Mouse (Mus musculus): ENCODE results near the gene Eif3l.
"Not testable (repeated sequence)": the region's sequence is repeated elsewhere in the genome, so short reads cannot be mapped to it uniquely, and the experiment has no call there.

The Eif3l gene

GRCm38 (mm10) chr15:79074913-79075532, at the start of gene Eif3l:
Gene Eif3l (plus strand): TSS chr15:79075179.
- DNase-seq (ENCODE audit: low read depth, low spot score): peak; percentile 95

DNA sequence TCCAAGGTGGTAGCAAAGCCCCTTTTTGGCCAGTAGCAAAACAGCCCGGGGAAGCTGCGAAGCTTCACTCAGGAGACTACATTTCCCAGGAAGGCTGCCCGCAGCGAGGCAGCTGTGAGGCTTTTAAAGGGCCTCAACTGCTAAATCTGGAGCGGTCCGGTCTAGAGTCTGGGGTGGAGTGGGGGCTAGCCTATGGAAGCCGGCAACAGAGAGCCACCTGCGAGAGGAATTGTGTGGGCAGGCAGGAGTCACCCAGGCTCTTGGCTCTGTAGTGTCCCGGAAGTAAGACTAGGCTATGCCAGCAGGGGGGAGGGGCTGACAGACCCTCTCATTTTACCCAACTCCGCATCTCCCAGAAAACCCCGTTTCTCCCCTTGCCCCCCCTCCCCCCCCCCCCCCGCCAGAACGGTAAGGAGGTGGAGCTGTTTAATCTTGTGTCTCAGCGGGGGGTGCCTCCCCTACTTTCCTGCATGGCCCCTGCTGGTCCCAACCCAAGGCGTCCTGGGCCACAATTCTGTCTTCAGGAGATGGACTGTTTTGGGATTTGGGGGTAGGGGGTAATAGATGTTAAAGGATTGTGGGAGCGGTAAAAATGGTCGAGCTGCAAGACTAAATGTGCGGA, 49.2 kb upstream of the Eif3l start:
- DNase-seq (ENCODE audit: low read depth, low spot score): peak; percentile 43

DNA sequence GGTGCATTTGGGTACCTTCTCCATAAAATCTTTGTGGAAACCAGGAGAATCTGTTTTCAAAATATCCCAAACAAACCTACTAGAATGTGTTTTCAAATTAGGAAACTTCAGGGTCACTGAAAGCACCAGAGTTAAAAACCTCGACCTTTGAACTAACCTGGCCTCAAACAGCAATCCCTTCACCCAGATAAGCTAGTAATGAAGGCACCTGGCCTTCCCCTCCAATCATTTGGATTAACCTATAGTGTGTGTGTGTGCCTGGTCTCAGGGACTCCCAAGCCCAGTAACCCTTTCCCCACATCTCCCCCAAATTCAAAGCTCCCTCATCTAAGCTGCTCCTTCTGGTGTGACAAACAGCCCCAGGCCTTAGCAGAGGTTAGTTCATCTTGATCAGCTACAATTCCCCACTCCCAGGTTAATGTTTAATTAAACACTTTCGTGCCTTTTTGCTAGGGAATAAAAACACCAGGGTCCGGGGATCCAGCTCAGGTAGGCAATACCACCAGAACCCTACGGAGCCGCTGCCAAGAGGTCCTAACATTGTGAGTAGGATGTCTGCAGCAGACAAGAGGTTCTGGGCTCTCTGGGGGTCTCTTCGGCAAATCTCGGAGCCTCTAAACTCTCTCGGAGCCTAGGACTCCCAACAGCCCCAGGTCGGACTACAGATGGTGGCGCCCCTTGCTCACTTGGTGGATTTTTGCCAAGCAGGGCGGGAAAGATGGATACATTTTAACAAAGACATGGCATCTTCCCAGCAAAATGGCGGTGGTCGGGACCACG, 48.3 kb upstream of the Eif3l start:
- DNase-seq (ENCODE audit: low read depth, low spot score): no peak

GRCm38 (mm10) chr15:79027291-79028205, 47.4 kb upstream of the Eif3l start:
- no peak for DNase-seq (ENCODE audit: low read depth, low spot score)

DNA sequence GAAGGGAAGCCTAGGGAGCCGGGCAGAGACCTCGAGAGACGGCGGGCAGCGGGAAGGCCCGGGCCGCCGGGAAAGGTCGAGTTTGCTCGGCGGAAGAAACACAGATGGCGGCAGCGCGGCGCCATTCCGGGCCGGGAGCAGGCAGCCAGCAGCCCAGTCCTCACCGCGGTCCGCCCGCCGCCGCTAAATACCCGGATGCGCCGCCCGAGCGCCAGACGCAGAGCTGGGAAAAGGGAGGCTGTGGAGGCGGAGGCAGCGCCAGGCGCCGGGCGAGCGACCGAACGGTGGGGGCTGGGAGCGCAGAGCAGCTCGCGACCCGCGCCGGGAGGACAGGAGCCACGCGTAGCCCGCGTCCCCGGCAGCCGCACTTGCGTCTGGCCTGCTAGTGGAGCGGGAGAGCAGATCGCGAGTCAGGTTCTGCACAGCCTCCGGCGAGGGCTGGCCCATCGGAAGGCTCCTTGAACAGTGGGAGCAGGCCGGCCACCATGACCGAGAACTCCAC, 46.7 kb upstream of the Eif3l start, which contains the start of gene H1f0:
TSS of gene H1f0 (plus strand) at position 214 of the 502 bp plus-strand sequence.
- peak; percentile 96 for DNase-seq (ENCODE audit: low read depth, low spot score)

- no peak for DNase-seq (ENCODE audit: low read depth, low spot score)
These were observed 46.0 kb upstream of the Eif3l start for GRCm38 (mm10) chr15:79028823-79029484.

GRCm38 (mm10) chr15:79029519-79030241, 45.3 kb upstream of the Eif3l start:
- no peak for DNase-seq (ENCODE audit: low read depth, low spot score)

DNA sequence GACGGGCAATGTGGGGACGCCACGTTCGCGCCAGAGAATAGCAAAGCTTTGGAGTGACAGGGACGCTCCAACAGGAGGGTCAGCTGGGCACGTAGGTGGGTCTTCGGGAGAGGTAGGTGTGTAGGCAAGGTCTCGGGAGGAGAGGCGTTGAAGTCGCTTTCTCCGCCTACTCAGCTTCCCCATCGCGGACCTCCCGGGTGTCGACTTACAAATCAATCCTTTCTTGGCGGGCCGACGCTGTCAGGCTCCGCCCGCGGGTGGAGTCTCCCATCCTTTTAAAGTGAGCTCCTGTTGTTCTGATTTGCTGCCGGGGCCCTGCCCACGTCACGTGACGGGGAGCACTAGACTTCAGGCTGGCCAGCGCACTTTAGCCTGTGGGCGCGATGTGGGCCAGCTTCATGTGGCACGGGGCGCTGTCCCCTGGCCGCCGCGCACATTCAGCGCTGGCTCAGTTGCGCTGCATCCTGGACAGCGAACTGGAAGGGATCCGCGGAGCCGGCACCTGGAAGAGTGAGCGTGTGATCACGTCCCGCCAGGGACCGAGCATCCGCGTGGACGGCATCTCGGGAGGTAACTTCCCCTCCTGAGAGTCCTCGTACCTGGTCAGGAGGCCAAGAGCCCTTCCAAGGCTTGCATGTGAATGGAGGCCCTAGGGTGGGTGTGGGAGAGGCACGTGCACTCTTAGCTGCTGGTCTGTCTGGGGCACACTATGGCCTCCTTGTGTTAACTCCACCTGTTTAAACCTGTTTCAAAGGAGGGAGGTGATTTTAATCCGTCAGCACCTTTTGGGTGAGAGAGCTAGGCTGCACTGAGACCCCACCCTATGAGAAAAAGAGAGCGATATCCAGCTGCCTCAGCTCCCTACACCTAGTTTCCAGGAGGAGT, 44.2 kb upstream of the Eif3l start:
- peak; percentile 97 for DNase-seq (ENCODE audit: low read depth, low spot score)

DNA sequence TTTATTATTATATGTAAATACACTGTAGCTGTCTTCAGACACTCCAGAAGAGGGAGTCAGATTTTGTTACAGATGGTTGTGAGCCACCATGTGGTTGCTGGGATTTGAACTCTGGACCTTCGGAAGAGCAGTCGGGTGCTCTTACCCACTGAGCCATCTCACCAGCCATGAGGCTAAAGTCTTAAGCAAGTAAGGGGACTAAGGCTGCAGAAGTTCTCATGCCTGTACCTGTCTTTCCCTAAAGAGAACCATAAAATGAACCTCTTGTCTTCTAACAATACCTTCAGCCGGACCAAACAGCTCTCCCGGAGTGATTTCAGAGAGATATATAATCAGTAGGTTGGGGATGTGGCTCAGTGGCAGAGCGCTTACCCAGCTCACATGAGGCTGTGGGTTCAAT, 43.1 kb upstream of the Eif3l start:
- DNase-seq (ENCODE audit: low read depth, low spot score): not testable (repeated sequence)

GRCm38 (mm10) chr15:79037913-79038328, 37.1 kb upstream of the Eif3l start:
- peak; percentile 82 for DNase-seq (ENCODE audit: low read depth, low spot score)

GRCm38 (mm10) chr15:79038331-79038730, 36.6 kb upstream of the Eif3l start:
- DNase-seq (ENCODE audit: low read depth, low spot score): no peak

DNA sequence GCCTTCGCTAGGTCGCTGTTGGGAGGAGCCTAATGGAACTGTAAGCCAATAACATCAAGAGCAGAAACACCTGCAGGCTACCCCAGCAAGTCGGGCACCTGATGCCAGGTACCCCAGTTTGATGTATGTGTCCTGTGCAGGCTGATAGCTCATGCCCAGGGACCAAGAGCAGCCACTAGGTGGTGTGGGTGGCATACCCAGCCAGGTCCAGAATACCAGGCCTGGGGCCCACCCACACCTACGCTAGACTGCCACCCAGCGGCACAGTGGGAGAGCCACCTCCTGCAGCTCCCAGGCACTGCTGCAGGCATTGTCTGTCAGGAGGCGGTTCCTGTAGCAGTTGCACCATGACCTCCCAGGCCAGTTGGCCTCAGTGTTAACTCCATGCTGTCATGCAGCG, 36.1 kb upstream of the Eif3l start:
- peak; percentile 87 for DNase-seq (ENCODE audit: low read depth, low spot score)

DNA sequence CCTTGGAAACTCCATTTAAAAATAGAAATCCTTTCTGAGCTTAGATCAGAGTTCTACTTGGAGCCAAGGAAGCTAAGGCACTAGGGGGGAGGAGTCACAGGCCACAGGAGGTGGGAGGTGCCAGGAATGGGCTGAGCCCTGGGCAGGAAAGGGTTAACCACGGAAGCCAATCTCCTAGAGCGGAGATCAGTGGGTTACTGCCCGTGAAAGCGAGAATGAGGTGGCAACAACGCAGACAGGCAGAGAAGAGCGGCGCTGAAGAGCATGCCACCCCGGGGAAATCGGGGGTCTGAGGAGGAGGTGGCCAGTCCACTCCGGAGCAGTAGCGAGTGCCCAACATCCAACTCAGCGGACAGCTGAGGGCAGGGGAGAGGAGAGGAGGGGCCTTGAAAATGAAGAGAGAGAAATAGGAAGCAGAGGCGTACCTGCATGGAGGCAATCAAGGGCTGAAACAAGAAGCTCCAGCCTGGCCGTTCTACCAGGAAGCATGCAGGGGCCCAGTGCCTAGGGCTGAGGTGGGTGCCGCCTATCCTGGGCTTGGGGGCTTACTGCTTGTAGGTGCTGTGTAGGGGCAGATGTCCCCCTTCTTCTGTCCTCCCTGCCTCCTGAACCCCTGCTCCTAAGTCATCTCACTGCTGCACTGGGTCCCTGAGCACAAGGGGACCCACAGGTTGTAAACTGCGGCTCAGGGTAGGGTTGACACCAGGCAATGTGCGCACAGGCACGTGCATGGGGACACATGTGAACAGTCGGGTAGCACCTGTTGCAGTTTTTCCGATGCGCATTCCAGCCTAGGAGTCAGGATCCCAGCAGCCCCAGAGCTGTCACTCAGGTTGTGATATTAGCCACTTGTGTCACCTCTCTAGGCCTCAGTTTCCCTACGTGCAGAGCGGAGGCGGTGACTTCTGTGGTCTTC, 34.2 kb upstream of the Eif3l start:
- no peak for DNase-seq (ENCODE audit: low read depth, low spot score)

DNA sequence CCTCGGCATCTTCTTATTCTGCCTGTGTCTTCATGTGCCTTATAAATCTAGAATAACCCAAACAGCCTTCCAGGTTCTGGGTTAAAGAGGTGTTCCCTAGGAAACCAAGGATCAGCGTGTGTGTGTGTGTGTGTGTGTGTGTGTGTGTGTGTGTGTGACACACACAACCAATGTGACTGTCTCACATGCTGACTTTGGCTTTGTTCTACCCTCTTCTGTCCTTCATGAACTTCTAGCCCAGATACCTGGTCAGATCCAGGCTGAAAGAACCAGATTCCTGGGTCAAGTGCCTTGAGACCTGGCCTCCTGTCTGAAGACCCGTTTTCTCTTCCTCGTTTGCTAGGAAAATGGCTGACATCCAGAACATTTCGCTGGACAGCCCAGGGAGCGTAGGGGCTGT, 33.4 kb upstream of the Eif3l start, which contains the start of gene Galr3:
TSS of gene Galr3 (plus strand) at position 301 of the 400 bp plus-strand sequence.
- DNase-seq (ENCODE audit: low read depth, low spot score): no peak

DNA sequence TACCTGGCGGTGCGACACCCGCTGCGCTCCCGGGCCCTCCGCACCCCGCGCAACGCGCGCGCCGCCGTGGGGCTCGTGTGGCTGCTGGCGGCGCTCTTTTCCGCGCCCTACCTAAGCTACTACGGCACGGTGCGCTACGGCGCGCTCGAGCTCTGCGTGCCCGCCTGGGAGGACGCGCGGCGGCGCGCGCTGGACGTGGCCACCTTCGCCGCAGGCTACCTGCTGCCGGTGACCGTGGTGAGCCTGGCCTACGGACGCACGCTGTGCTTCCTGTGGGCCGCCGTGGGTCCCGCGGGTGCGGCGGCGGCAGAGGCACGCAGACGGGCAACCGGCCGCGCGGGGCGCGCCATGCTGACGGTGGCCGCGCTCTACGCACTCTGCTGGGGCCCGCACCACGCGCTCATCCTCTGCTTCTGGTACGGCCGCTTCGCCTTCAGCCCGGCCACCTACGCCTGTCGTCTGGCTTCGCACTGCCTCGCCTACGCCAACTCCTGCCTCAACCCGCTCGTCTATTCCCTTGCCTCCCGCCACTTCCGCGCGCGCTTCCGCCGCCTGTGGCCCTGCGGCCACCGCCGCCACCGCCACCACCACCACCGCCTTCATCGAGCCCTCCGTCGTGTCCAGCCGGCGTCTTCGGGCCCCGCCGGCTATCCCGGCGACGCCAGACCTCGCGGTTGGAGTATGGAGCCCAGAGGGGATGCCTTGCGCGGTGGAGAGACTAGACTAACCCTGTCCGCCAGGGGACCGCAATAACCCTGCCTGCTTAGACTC, 32.1 kb upstream of the Eif3l start:
- peak; percentile 81 for DNase-seq (ENCODE audit: low read depth, low spot score)

GRCm38 (mm10) chr15:79044837-79045236, 30.1 kb upstream of the Eif3l start:
- no peak for DNase-seq (ENCODE audit: low read depth, low spot score)

GRCm38 (mm10) chr15:79048186-79048585, 26.8 kb upstream of the Eif3l start:
- DNase-seq (ENCODE audit: low read depth, low spot score): no peak

Data from brain, adult 2 months (tissue).